Mouse (Mus musculus) embryonic fibroblast, embryonic 13.5 days (primary cell): ENCODE measurements around the gene Tmem204. TPM values are rescaled to one million over a fixed set of nuclear protein-coding genes. Genes with fewer than 3 reads are reported as not detected.

Source experiments
- H3K27ac ChIP-seq: 2 replicates; pipeline ENCODE4 v1.5.1; 2012; ENCODE audit warnings: low read length, control low read depth, inconsistent platforms; ENCODE audit not compliant: insufficient read depth
- H3K4me1 ChIP-seq: 2 replicates; pipeline ENCODE4 v1.6.1; 2011; ENCODE audit warnings: low read length; ENCODE audit not compliant: control insufficient read depth, insufficient read depth
- H3K4me3 ChIP-seq: 2 replicates; pipeline ENCODE4 v1.5.1; 2011; ENCODE audit warnings: mild to moderate bottlenecking, control low read depth, low read length; ENCODE audit not compliant: insufficient read depth
- CTCF ChIP-seq: IDR thresholded peaks from 2 replicates; pipeline ENCODE4 v1.5.1; 2011; ENCODE audit warnings: mild to moderate bottlenecking, control low read depth, low read length, moderate library complexity, borderline replicate concordance; ENCODE audit not compliant: insufficient read depth
- POLR2A ChIP-seq: IDR thresholded peaks from 2 replicates; pipeline ENCODE4 v1.6.1; 2011; ENCODE audit warnings: low read depth, mild to moderate bottlenecking, control low read depth, low read length, moderate library complexity
- polyA plus RNA-seq: library from polyadenylated mRNA; stranded (reverse); fragments of >200 nt; gene quantifications from 2 replicates; pipeline ENCODE4 v1.2.4, GENCODE M21; 2011; ENCODE audit warnings: low read depth; ENCODE audit not compliant: missing spikeins, insufficient read length

The Tmem204 gene
- polyA plus RNA-seq, 1 experiment: 1.0 TPM

GRCm38 (mm10) chr17:25112423-25112810 lies 29.0 kb upstream of the Tmem204 start:
- Histone ChIP-seq H3K4me3 (no peak overlapping the region), H3K4me1 (0 out of 2 replicates have a peak, but pooled peaks cover 2% of the 10 kb centered on the region), H3K27ac (no peak overlapping the region)
- TF ChIP-seq POLR2A (no peak), CTCF (no peak)

GRCm38 (mm10) chr17:25111739-25112422 lies 28.5 kb upstream of the Tmem204 start:
- no peak overlapping the region for H3K27ac ChIP-seq
- no peak for TF ChIP-seq POLR2A
- TF ChIP-seq CTCF: no peak
- H3K4me1 ChIP-seq: 0 out of 2 replicates have a peak, but pooled peaks cover 2% of the 10 kb centered on the region
- no peak overlapping the region for H3K4me3 ChIP-seq

GRCm38 (mm10) chr17:25111220-25111619 lies 27.8 kb upstream of the Tmem204 start:
- H3K27ac ChIP-seq: no peak overlapping the region
- 0 out of 2 replicates have a peak, but pooled peaks cover 2% of the 10 kb centered on the region for H3K4me1 ChIP-seq
- no peak overlapping the region for H3K4me3 ChIP-seq
- TF ChIP-seq CTCF (no peak), POLR2A (no peak)

GRCm38 (mm10) chr17:25110590-25110989 lies 27.2 kb upstream of the Tmem204 start:
- H3K4me3 ChIP-seq: no peak overlapping the region
- TF ChIP-seq CTCF: no peak
- no peak for TF ChIP-seq POLR2A
- no peak overlapping the region for H3K27ac ChIP-seq
- H3K4me1 ChIP-seq: no peaks in the 10 kb centered on the region

GRCm38 (mm10) chr17:25109578-25109977 lies 26.2 kb upstream of the Tmem204 start:
- no peak for TF ChIP-seq POLR2A
- TF ChIP-seq CTCF: peak; percentile 52; the same call in 1 of the 2 replicates
- no peak overlapping the region for H3K27ac ChIP-seq
- no peak overlapping the region for H3K4me3 ChIP-seq
- H3K4me1 ChIP-seq: no peaks in the 10 kb centered on the region

- no peak for TF ChIP-seq POLR2A
- TF ChIP-seq CTCF: no peak
- H3K27ac ChIP-seq: no peak overlapping the region
- H3K4me1 ChIP-seq: no peaks in the 10 kb centered on the region
- no peak overlapping the region for H3K4me3 ChIP-seq
These were observed 24.4 kb upstream of the Tmem204 start for GRCm38 (mm10) chr17:25107786-25108185.

- Histone ChIP-seq H3K4me1 (no peaks in the 10 kb centered on the region), H3K4me3 (no peak overlapping the region), H3K27ac (no peak overlapping the region)
- TF ChIP-seq CTCF: no peak
- no peak for TF ChIP-seq POLR2A
These were observed 17.9 kb upstream of the Tmem204 start for GRCm38 (mm10) chr17:25101338-25101737.

- H3K27ac ChIP-seq: no peak overlapping the region
- H3K4me3 ChIP-seq: no peak overlapping the region
- TF ChIP-seq CTCF (no peak), POLR2A (no peak)
- no peaks in the 10 kb centered on the region for H3K4me1 ChIP-seq
These were observed 16.7 kb upstream of the Tmem204 start for GRCm38 (mm10) chr17:25100052-25100451.

GRCm38 (mm10) chr17:25096221-25096620 lies 12.8 kb upstream of the Tmem204 start:
- Histone ChIP-seq H3K4me1 (no peaks in the 10 kb centered on the region), H3K27ac (no peak overlapping the region), H3K4me3 (no peak overlapping the region)
- TF ChIP-seq POLR2A: no peak
- no peak for TF ChIP-seq CTCF

GRCm38 (mm10) chr17:25090450-25090849 lies 7.1 kb upstream of the Tmem204 start:
- Histone ChIP-seq H3K4me1 (no peaks in the 10 kb centered on the region), H3K4me3 (no peak overlapping the region), H3K27ac (no peak overlapping the region)
- TF ChIP-seq POLR2A (no peak), CTCF (no peak)
